Mouse (Mus musculus) testis, adult 2 months (tissue): ENCODE measurements around the gene B3gnt9.

Source experiments
- CTCF ChIP-seq: fragments of 200-500 bp; IDR thresholded peaks from 2 replicates; pipeline ENCODE4 v1.5.1; 2012; ENCODE audit warnings: low read depth, mild to moderate bottlenecking, inconsistent platforms, low read length, moderate library complexity; ENCODE audit not compliant: control insufficient read depth, insufficient read depth, insufficient replicate concordance
- POLR2A ChIP-seq: fragments of 200-500 bp; IDR thresholded peaks from 2 replicates; pipeline ENCODE4 v1.6.1; 2012; ENCODE audit warnings: low read depth, mild to moderate bottlenecking, inconsistent platforms, low read length, moderate library complexity; ENCODE audit not compliant: control insufficient read depth

- TF ChIP-seq CTCF (no peak), POLR2A (no peak)
Observed at GRCm38 (mm10) chr8:105303874-105304273, 48.9 kb upstream of the B3gnt9 start.
